Mouse (Mus musculus) forebrain, embryonic 10.5 days (tissue): ENCODE data around the gene Trpv1. TPM values are rescaled to one million over a fixed set of nuclear protein-coding genes. Genes with fewer than 3 reads are reported as not detected.

Experiments used
- DNase-seq: peaks from one replicate; pipeline ENCODE4 v3.0.0-alpha.2; 2017; ENCODE audit warnings: low spot score; ENCODE audit errors: extremely low spot score
- H3K27ac ChIP-seq: fragments of 300-500 bp; sonication (generic); 2 replicates; pipeline ENCODE4 v1.5.1; 2016; ENCODE audit warnings: mild to moderate bottlenecking
- H3K27me3 ChIP-seq: fragments of 300-500 bp; sonication (generic); 2 replicates; pipeline ENCODE4 v1.6.1; 2016; ENCODE audit warnings: mild to moderate bottlenecking; ENCODE audit not compliant: poor library complexity, severe bottlenecking
- H3K36me3 ChIP-seq: fragments of 300-500 bp; sonication (generic); replicated peaks from 2 replicates; pipeline ENCODE4 v1.6.1; 2016; ENCODE audit warnings: mild to moderate bottlenecking, moderate library complexity
- H3K4me1 ChIP-seq: fragments of 300-500 bp; sonication (generic); 2 replicates; pipeline ENCODE4 v1.6.1; 2016
- H3K4me3 ChIP-seq: fragments of 300-500 bp; sonication (generic); 2 replicates; pipeline ENCODE4 v1.5.1; 2016; ENCODE audit warnings: mild to moderate bottlenecking, moderate library complexity
- H3K9me3 ChIP-seq: fragments of 300-500 bp; sonication (generic); 2 replicates; pipeline ENCODE4 v1.6.1; 2016; ENCODE audit warnings: mild to moderate bottlenecking, moderate library complexity
- WGBS: fragments of 180-500 bp; shearing (Covaris S2); methylation state at CpG from one replicate; pipeline ENCODE4 v1.1.7; 2016; 5-methylcytosine and 5-hydroxymethylcytosine counted together
- polyA plus RNA-seq: library from polyadenylated mRNA; unstranded; fragments of >200 nt; fragmentation: Nextera tagmentation; extraction: Ambion mirVana; gene quantifications from 2 replicates; pipeline ENCODE4 v1.2.1, GENCODE M21; 2016

Gene Trpv1
- polyA plus RNA-seq, 1 experiment from 2014 or later: not detected

DNA sequence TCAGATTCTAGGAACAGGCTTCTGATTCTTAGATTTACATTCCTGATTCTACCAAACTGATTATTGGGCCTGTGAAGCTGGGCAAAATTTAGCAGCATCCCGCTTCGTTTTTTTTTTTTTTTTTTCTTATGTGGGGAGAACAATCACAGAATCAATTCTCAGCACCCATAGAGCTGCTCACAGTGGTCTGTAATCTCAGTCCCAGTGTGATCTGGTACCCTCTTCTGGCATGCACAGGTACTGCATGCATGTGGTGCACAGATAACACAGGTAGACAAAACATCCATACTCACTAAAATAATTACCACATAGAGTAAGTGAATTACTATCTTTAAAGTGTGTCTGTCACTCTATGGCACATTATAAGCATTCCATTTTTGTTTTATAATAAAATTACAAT is 26.5 kb upstream of the Trpv1 start:
- no peak for DNase-seq
- no peaks in the 10 kb centered on the region for H3K4me1 ChIP-seq
- no peaks in the 10 kb centered on the region; the same call in 1 of the 2 replicates for H3K27me3 ChIP-seq
- 85% methylated on average over 2 of the region's 2 CpGs for WGBS
- no peaks in the 10 kb centered on the region for H3K36me3 ChIP-seq
- no peak overlapping the region for H3K4me3 ChIP-seq
- no peak overlapping the region for H3K27ac ChIP-seq
- no peaks in the 10 kb centered on the region for H3K9me3 ChIP-seq

DNA sequence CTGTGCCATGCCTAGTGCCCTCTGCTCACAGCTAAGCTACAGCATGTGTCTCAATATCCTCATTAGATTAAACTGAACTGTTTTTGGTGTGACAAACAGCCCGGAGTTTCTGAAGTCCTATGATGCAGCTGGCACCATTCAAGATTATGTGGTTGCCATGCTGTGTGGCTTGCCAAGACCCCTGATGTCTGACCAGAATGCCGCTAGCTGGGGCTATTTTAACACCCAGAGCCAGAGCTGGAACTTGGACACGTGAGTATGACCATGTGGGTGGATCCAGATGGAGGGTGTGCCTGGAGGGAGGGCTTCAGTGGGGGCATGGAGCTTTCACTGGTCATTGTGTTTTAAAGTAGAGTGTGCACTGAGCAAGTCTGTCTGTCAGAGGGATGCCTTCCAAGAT is 20.1 kb upstream of the Trpv1 start:
- WGBS: 82% methylated on average over 3 of the region's 3 CpGs
- H3K9me3 ChIP-seq: no peaks in the 10 kb centered on the region

GRCm38 (mm10) chr11:73219671-73220070 is 14.4 kb upstream of the Trpv1 start:
- 58% methylated on average over 2 of the region's 2 CpGs for WGBS
- Histone ChIP-seq H3K4me1 (no peaks in the 10 kb centered on the region), H3K36me3 (no peaks in the 10 kb centered on the region), H3K27ac (no peak overlapping the region), H3K4me3 (no peak overlapping the region), H3K27me3 (no peaks in the 10 kb centered on the region), H3K9me3 (no peaks in the 10 kb centered on the region)
- no peak for DNase-seq

More for the DNA sequence above, 20.1 kb upstream of the Trpv1 start:
- H3K4me3 ChIP-seq: no peak overlapping the region
- no peaks in the 10 kb centered on the region for H3K4me1 ChIP-seq
- DNase-seq: no peak
- no peaks in the 10 kb centered on the region for H3K36me3 ChIP-seq
- no peaks in the 10 kb centered on the region for H3K27me3 ChIP-seq
- no peak overlapping the region for H3K27ac ChIP-seq

DNA sequence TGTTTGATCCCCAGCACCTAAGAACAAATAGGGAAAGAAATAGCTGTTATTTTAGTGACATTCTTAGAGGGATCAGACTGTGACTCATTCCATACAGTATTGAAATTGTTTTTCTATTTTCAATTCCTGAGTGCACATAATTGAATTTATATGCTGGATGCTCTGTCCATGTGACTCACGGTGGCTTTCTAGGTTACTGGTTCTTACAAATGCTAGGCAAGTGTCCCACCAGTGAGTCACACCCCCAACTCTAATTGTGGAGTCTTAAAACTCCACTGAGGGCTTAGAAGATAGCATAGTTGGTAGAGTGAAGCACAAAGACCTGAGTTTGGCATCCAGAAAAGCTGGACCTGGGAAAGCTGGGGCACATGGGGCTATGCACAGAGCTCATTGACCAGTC is 13.4 kb upstream of the Trpv1 start:
- no peak overlapping the region for H3K27ac ChIP-seq
- H3K27me3 ChIP-seq: no peaks in the 10 kb centered on the region
- H3K36me3 ChIP-seq: no peaks in the 10 kb centered on the region
- 89% methylated on average over 1 of the region's 1 CpGs for WGBS
- H3K9me3 ChIP-seq: no peaks in the 10 kb centered on the region
- H3K4me3 ChIP-seq: no peak overlapping the region
- DNase-seq: no peak
- H3K4me1 ChIP-seq: no peaks in the 10 kb centered on the region

DNA sequence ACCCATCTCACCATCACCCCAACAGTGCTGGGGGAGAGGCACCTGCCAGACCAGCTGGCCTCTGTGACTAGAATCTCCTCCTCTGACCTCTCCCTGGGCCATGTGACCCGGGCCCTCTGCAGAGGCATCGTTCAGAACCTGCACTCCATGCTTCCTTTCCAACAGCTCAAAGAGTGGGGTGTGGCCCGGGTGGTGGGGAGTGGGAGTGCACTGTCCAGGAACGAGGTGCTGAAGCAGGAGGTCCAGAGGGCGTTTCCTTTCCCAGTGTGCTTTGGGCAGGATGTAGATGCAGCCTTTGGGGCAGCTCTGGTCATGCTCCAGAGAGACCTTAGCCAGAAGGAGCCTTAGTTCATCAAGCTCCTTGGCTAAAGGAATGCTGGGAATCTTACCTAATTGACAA is 11.2 kb upstream of the Trpv1 start:
- no peaks in the 10 kb centered on the region for H3K36me3 ChIP-seq
- H3K9me3 ChIP-seq: no peaks in the 10 kb centered on the region
- H3K4me3 ChIP-seq: no peak overlapping the region
- WGBS: 55% methylated on average over 5 of the region's 5 CpGs
- H3K4me1 ChIP-seq: no peaks in the 10 kb centered on the region
- no peaks in the 10 kb centered on the region for H3K27me3 ChIP-seq
- DNase-seq: no peak
- H3K27ac ChIP-seq: no peak overlapping the region

GRCm38 (mm10) chr11:73223966-73224365 is 10.1 kb upstream of the Trpv1 start:
- no peaks in the 10 kb centered on the region for H3K27me3 ChIP-seq
- no peak overlapping the region for H3K27ac ChIP-seq
- 0 out of 2 replicates have a peak, but pooled peaks cover 2% of the 10 kb centered on the region for H3K9me3 ChIP-seq
- no peak for DNase-seq
- no peaks in the 10 kb centered on the region for H3K4me1 ChIP-seq
- H3K36me3 ChIP-seq: no peaks in the 10 kb centered on the region
- WGBS: 82% methylated on average over 2 of the region's 2 CpGs
- H3K4me3 ChIP-seq: no peak overlapping the region

GRCm38 (mm10) chr11:73225856-73226255 is 8.2 kb upstream of the Trpv1 start:
- Histone ChIP-seq H3K36me3 (no peaks in the 10 kb centered on the region), H3K27ac (no peak overlapping the region), H3K4me3 (no peak overlapping the region), H3K9me3 (0 out of 2 replicates have a peak, but pooled peaks cover 5% of the 10 kb centered on the region), H3K4me1 (no peaks in the 10 kb centered on the region), H3K27me3 (no peaks in the 10 kb centered on the region)
- no peak for DNase-seq
- WGBS: 93% methylated on average over 6 of the region's 6 CpGs

GRCm38 (mm10) chr11:73228881-73229280 is 5.2 kb upstream of the Trpv1 start:
- no peaks in the 10 kb centered on the region for H3K27me3 ChIP-seq
- H3K36me3 ChIP-seq: no peaks in the 10 kb centered on the region
- 0 out of 2 replicates have a peak, but pooled peaks cover 5% of the 10 kb centered on the region for H3K9me3 ChIP-seq
- H3K4me1 ChIP-seq: no peaks in the 10 kb centered on the region
- no peak overlapping the region for H3K27ac ChIP-seq
- DNase-seq: no peak
- H3K4me3 ChIP-seq: no peak overlapping the region
- 89% methylated on average over 5 of the region's 5 CpGs for WGBS

- Histone ChIP-seq H3K9me3 (0 out of 2 replicates have a peak, but pooled peaks cover 5% of the 10 kb centered on the region), H3K4me3 (no peak overlapping the region), H3K27me3 (no peaks in the 10 kb centered on the region), H3K4me1 (no peaks in the 10 kb centered on the region), H3K27ac (no peak overlapping the region), H3K36me3 (no peaks in the 10 kb centered on the region)
- DNase-seq: no peak
- 92% methylated on average over 5 of the region's 5 CpGs for WGBS
Observed at GRCm38 (mm10) chr11:73230081-73230480, 4.0 kb upstream of the Trpv1 start.

GRCm38 (mm10) chr11:73232513-73232912 is 1.6 kb upstream of the Trpv1 start:
- Histone ChIP-seq H3K9me3 (0 out of 2 replicates have a peak, but pooled peaks cover 5% of the 10 kb centered on the region), H3K36me3 (no peaks in the 10 kb centered on the region), H3K27ac (no peak overlapping the region), H3K27me3 (no peaks in the 10 kb centered on the region), H3K4me1 (no peaks in the 10 kb centered on the region), H3K4me3 (no peak overlapping the region)
- no peak for DNase-seq
- WGBS: 62% methylated on average over 2 of the region's 2 CpGs

DNA sequence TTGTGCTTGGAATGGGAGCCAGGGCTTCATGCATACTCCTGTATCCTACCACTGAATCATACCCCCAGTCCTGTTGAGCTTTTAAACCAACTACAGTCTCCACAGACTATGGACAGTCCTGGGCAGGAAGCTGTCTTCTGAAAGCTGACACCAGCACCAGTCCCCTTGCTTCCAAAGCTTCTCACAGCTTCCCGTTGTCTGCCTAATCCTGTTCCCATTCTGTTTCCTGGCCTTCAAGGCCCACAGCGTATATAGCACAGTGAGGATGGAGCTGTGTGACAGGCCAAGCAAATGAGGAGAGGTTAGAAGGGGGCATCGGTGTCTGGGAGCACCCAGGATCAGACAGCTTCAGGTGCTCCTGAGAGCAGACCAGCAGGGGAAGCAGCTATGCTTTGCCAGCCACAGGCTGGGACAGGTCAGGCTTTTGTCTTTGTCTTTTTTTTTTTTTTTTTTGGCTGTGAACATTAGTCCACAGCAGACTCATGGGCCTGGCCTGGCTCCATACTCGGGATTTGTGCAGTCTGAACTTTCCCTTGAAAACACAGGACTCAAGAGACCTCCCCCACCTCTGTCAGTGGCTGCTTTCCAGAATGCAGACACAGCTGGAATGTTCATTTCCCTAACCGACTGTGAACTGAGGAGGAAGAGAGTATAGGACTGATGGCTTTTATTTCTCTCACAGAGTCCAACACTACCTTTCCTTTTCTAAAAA is 2.1 kb downstream of the Trpv1 start:
- H3K36me3 ChIP-seq: no peaks in the 10 kb centered on the region
- H3K27ac ChIP-seq: no peak overlapping the region
- 56% methylated on average over 5 of the region's 5 CpGs for WGBS
- H3K9me3 ChIP-seq: no peaks in the 10 kb centered on the region
- no peaks in the 10 kb centered on the region for H3K4me1 ChIP-seq
- DNase-seq: no peak
- H3K27me3 ChIP-seq: no peaks in the 10 kb centered on the region
- no peak overlapping the region for H3K4me3 ChIP-seq

DNA sequence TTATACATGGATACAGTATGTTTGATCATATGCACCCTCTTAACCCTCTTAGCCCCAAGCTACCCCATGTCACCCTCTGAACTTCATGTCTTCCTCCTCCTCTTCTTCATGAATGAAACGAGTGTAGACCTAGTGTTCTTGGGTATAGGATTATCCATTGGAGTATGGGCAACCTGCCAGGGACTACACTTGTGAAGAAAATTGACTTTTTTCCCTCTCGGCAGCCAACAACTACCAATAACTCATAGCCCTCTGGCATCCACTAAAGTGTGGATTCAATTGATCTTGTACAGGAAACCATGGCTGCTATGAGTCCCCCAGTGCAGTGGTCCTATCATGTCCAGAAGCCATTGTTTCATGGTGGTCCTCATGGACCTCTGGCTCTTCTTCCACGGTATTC is 2.6 kb downstream of the Trpv1 start:
- Histone ChIP-seq H3K4me1 (no peaks in the 10 kb centered on the region), H3K27me3 (no peaks in the 10 kb centered on the region), H3K4me3 (no peak overlapping the region), H3K9me3 (no peaks in the 10 kb centered on the region), H3K27ac (no peak overlapping the region), H3K36me3 (no peaks in the 10 kb centered on the region)
- no peak for DNase-seq
- WGBS: 89% methylated on average over 3 of the region's 3 CpGs

- Histone ChIP-seq H3K9me3 (no peaks in the 10 kb centered on the region), H3K4me1 (no peaks in the 10 kb centered on the region), H3K27ac (no peak overlapping the region), H3K27me3 (no peaks in the 10 kb centered on the region), H3K36me3 (no peaks in the 10 kb centered on the region), H3K4me3 (no peak overlapping the region)
- no peak for DNase-seq
- whole genome bisulfite sequencing: 90% methylated on average over 6 of the region's 6 CpGs
Observed at GRCm38 (mm10) chr11:73242199-73242598, 8.1 kb downstream of the Trpv1 start.
